Mouse (Mus musculus) lung, embryonic 14.5 days (tissue): ENCODE results near the gene Padi3. TPM values are rescaled to one million over a fixed set of nuclear protein-coding genes. Genes with fewer than 3 reads are reported as not detected.

Source experiments
- ATAC-seq: fragments of 200-750 bp; cut with Nextera tagmentation; 2 replicates; pipeline ENCODE4 v1.8.0; 2017; ENCODE audit warnings: mild to moderate bottlenecking, moderate TSS enrichment, moderate library complexity; ENCODE audit not compliant: insufficient read depth
- DNase-seq: peaks from one replicate; pipeline ENCODE4 v3.0.0-alpha.2; 2015
- H3K27ac ChIP-seq: fragments of 300-500 bp; sonication (generic); 2 replicates; pipeline ENCODE4 v1.5.1; 2014; ENCODE audit warnings: low read depth, mild to moderate bottlenecking, moderate library complexity
- H3K27me3 ChIP-seq: fragments of 300-500 bp; sonication (generic); 2 replicates; pipeline ENCODE4 v1.6.1; 2014; ENCODE audit warnings: low read length, control low read depth; ENCODE audit not compliant: insufficient read depth
- H3K36me3 ChIP-seq: fragments of 300-500 bp; sonication (generic); 2 replicates; pipeline ENCODE4 v1.6.1; 2014; ENCODE audit warnings: control low read depth; ENCODE audit not compliant: insufficient read depth
- H3K4me1 ChIP-seq: fragments of 300-500 bp; sonication (generic); 2 replicates; pipeline ENCODE4 v1.6.1; 2014; ENCODE audit warnings: antibody characterized with exemption, control low read depth; ENCODE audit not compliant: insufficient read depth
- H3K4me2 ChIP-seq: fragments of 300-500 bp; sonication (generic); 2 replicates; pipeline ENCODE4 v1.6.1; 2014; ENCODE audit warnings: mild to moderate bottlenecking
- H3K4me3 ChIP-seq: fragments of 300-500 bp; sonication (generic); 2 replicates; pipeline ENCODE4 v1.5.1; 2014; ENCODE audit warnings: low read depth, low read length
- H3K9ac ChIP-seq: fragments of 300-500 bp; sonication (generic); 2 replicates; pipeline ENCODE4 v1.6.1; 2014
- H3K9me3 ChIP-seq: fragments of 300-500 bp; sonication (generic); 2 replicates; pipeline ENCODE4 v1.6.1; 2016; ENCODE audit warnings: low read depth, low read length, control low read depth
- CTCF ChIP-seq: IDR thresholded peaks from 2 replicates; pipeline ENCODE4 v1.5.1; 2016; ENCODE audit warnings: antibody characterized with exemption, low read depth
- WGBS: fragments of 180-500 bp; shearing (Covaris S2); extraction: QIAGEN DNeasy Blood & Tissue Kit; methylation state at CpG from one replicate; pipeline ENCODE4 v1.1.7; 2014; 5-methylcytosine and 5-hydroxymethylcytosine counted together
- polyA plus RNA-seq: library from polyadenylated mRNA; unstranded; fragments of >200 nt; fragmentation: Nextera tagmentation; extraction: Ambion mirVana; gene quantifications from 2 replicates; pipeline ENCODE4 v1.2.1, GENCODE M21; 2014

Gene Padi3
- polyA plus RNA-seq, 1 experiment from 2014 or later = 0.14 TPM

- no peak overlapping the region for H3K27ac ChIP-seq
- ATAC-seq (no peak), DNase-seq (no peak)
- no peak overlapping the region for H3K4me3 ChIP-seq
- WGBS = 80% methylated on average over 16 of the region's 16 CpGs
- H3K36me3 ChIP-seq = no peaks in the 10 kb centered on the region
- TF ChIP-seq CTCF = no peak
- no peaks in the 10 kb centered on the region for H3K4me1 ChIP-seq
- no peak overlapping the region for H3K4me2 ChIP-seq
- no peak overlapping the region for H3K9ac ChIP-seq
- H3K27me3 ChIP-seq = no peaks in the 10 kb centered on the region
- H3K9me3 ChIP-seq = no peaks in the 10 kb centered on the region
Measured at GRCm38 (mm10) chr4:140791071-140791470, 19.4 kb downstream of the Padi3 start.

GRCm38 (mm10) chr4:140789983-140790382 is 20.5 kb downstream of the Padi3 start:
- no peaks in the 10 kb centered on the region for H3K36me3 ChIP-seq
- H3K27ac ChIP-seq = no peak overlapping the region
- 83% methylated on average over 4 of the region's 4 CpGs for WGBS

GRCm38 (mm10) chr4:140788983-140789382 is 21.5 kb downstream of the Padi3 start:
- ATAC-seq (no peak), DNase-seq (peak; percentile 81)
- no peaks in the 10 kb centered on the region for H3K9me3 ChIP-seq
- TF ChIP-seq CTCF = peak; percentile 95
- no peaks in the 10 kb centered on the region for H3K4me1 ChIP-seq
- no peaks in the 10 kb centered on the region for H3K27me3 ChIP-seq
- H3K36me3 ChIP-seq = no peaks in the 10 kb centered on the region
- H3K9ac ChIP-seq = no peak overlapping the region
- no peak overlapping the region for H3K4me2 ChIP-seq
- no peak overlapping the region for H3K4me3 ChIP-seq
- WGBS = 40% methylated on average over 6 of the region's 6 CpGs
- H3K27ac ChIP-seq = no peak overlapping the region

More at GRCm38 (mm10) chr4:140789983-140790382, 20.5 kb downstream of the Padi3 start:
- no peaks in the 10 kb centered on the region for H3K27me3 ChIP-seq
- H3K4me2 ChIP-seq = no peak overlapping the region
- no peak for TF ChIP-seq CTCF
- no peaks in the 10 kb centered on the region for H3K9me3 ChIP-seq
- DNase-seq (no peak), ATAC-seq (no peak)
- H3K9ac ChIP-seq = no peak overlapping the region
- H3K4me1 ChIP-seq = no peaks in the 10 kb centered on the region
- H3K4me3 ChIP-seq = no peak overlapping the region

- no peak overlapping the region for H3K27ac ChIP-seq
Measured at GRCm38 (mm10) chr4:140788264-140788663, 22.2 kb downstream of the Padi3 start.

GRCm38 (mm10) chr4:140787414-140787813 is 23.0 kb downstream of the Padi3 start:
- no peak overlapping the region for H3K4me3 ChIP-seq
- no peak overlapping the region for H3K27ac ChIP-seq
- no peaks in the 10 kb centered on the region for H3K9me3 ChIP-seq
- no peak overlapping the region for H3K9ac ChIP-seq
- H3K4me2 ChIP-seq = no peak overlapping the region
- TF ChIP-seq CTCF = no peak
- ATAC-seq (peak; percentile 54; the same call in 1 of the 2 replicates), DNase-seq (peak; percentile 48)
- no peaks in the 10 kb centered on the region for H3K27me3 ChIP-seq
- 64% methylated on average over 4 of the region's 4 CpGs for WGBS
- no peaks in the 10 kb centered on the region for H3K4me1 ChIP-seq
- no peaks in the 10 kb centered on the region for H3K36me3 ChIP-seq

More at GRCm38 (mm10) chr4:140788264-140788663, 22.2 kb downstream of the Padi3 start:
- no peaks in the 10 kb centered on the region for H3K9me3 ChIP-seq
- H3K36me3 ChIP-seq = no peaks in the 10 kb centered on the region
- ATAC-seq (no peak), DNase-seq (no peak)
- no peaks in the 10 kb centered on the region for H3K4me1 ChIP-seq
- no peaks in the 10 kb centered on the region for H3K27me3 ChIP-seq
- no peak for TF ChIP-seq CTCF
- no peak overlapping the region for H3K4me2 ChIP-seq
- no peak overlapping the region for H3K9ac ChIP-seq
- WGBS = 73% methylated on average over 6 of the region's 6 CpGs
- H3K4me3 ChIP-seq = no peak overlapping the region

GRCm38 (mm10) chr4:140785217-140785616 is 25.2 kb downstream of the Padi3 start:
- no peak for TF ChIP-seq CTCF
- Histone ChIP-seq H3K9me3 (no peaks in the 10 kb centered on the region), H3K4me2 (no peak overlapping the region), H3K9ac (no peak overlapping the region), H3K27me3 (no peaks in the 10 kb centered on the region), H3K27ac (no peak overlapping the region), H3K4me1 (no peaks in the 10 kb centered on the region), H3K36me3 (no peaks in the 10 kb centered on the region), H3K4me3 (no peak overlapping the region)
- no peak for DNase-seq
- 68% methylated on average over 5 of the region's 5 CpGs for WGBS
- ATAC-seq = no peak

- Histone ChIP-seq H3K27ac (no peak overlapping the region), H3K9ac (no peak overlapping the region), H3K27me3 (no peaks in the 10 kb centered on the region), H3K36me3 (no peaks in the 10 kb centered on the region), H3K4me2 (no peak overlapping the region), H3K4me3 (no peak overlapping the region), H3K4me1 (no peaks in the 10 kb centered on the region), H3K9me3 (no peaks in the 10 kb centered on the region)
- no peak for DNase-seq
- TF ChIP-seq CTCF = no peak
- no peak for ATAC-seq
- WGBS = 94% methylated on average over 9 of the region's 9 CpGs
Measured at GRCm38 (mm10) chr4:140784292-140784945, 26.0 kb downstream of the Padi3 start.
